ENCODE assay signal across 25 mouse cellular contexts in the genomic region with DNA sequence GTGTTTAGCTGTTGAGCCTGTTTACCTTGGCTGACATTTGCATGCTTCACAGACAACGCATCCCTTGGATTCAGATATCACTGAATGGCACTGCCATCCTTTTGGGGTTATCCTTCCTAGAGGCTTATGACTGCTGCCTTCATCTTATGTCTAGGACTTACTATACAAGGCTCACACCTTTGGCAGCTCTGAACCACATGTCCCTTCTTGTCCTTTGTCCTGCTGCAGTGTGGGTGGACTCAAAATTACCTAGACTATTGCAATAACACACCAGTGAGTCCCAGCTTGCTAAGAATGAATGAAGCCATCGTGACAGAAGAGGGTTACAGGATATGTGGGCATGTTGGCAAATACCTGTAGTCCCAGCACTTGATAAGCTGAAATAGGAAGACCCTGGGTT.
"Had no signal": no experiment of that assay in that cellular context is flagged by ENCODE, and none has a peak within 500 bp of the region (broad histone marks: within the 10 kb centered on the region; RNA-seq: fewer than 3 reads in every experiment).

No protein-coding gene starts in this region.

- H3K9me3 ChIP-seq: heart, embryonic 13.5 days; hindbrain, embryonic 10.5 days; hindbrain, embryonic 12.5 days; intestine, embryonic 15.5 days; limb, embryonic 10.5 days; limb, embryonic 12.5 days; liver, embryonic 13.5 days; liver, embryonic 15.5 days had no signal

- H3K27ac ChIP-seq: heart, adult 2 months; hindbrain, embryonic 10.5 days; hindbrain, embryonic 12.5 days; hindbrain, embryonic 14.5 days; intestine, embryonic 15.5 days; left cerebral cortex, adult 2 months; limb, embryonic 10.5 days; limb, embryonic 12.5 days; liver, embryonic 13.5 days; liver, embryonic 15.5 days had no signal

- H3K4me3 ChIP-seq: heart, adult 2 months; heart, embryonic 13.5 days; hindbrain, embryonic 10.5 days; hindbrain, embryonic 12.5 days; intestine, embryonic 15.5 days; left cerebral cortex, adult 2 months; limb, embryonic 10.5 days; limb, embryonic 12.5 days; liver, embryonic 13.5 days; liver, embryonic 15.5 days had no signal

- H3K4me2 ChIP-seq: heart, embryonic 11.5 days; heart, embryonic 13.5 days; hindbrain, embryonic 12.5 days; hindbrain, embryonic 14.5 days; intestine, embryonic 15.5 days; limb, embryonic 12.5 days; liver, embryonic 11.5 days; liver, embryonic 13.5 days; liver, embryonic 15.5 days had no signal

- H3K27me3 ChIP-seq: heart, embryonic 13.5 days; hindbrain, embryonic 12.5 days; intestine, embryonic 15.5 days; liver, embryonic 13.5 days; liver, embryonic 15.5 days had no signal

- H3K9ac ChIP-seq: heart, embryonic 13.5 days; hindbrain, embryonic 12.5 days; hindbrain, embryonic 14.5 days; intestine, embryonic 15.5 days; limb, embryonic 12.5 days; liver, embryonic 13.5 days; liver, embryonic 15.5 days; liver, postnatal 0 days had no signal

- ATAC-seq: hindbrain, embryonic 16.5 days; inflammation-experienced regulatory T-cells, adult 6 months; intestine, embryonic 15.5 days; intestine, postnatal 0 days; liver, postnatal 0 days had no signal

- DNase-seq: gastrocnemius, postnatal 14 days; gastrocnemius, postnatal 36 days; heart, adult 2 months; kidney, adult 18-20 months; kidney, adult 8-10 months; kidney, postnatal 10 days; kidney, postnatal 25 days; kidney, postnatal 4 days; liver; liver, embryonic 13.5 days; liver, postnatal 0 days had no signal

- H3K36me3 ChIP-seq: heart, embryonic 13.5 days; hindbrain, embryonic 10.5 days; hindbrain, embryonic 12.5 days; intestine, embryonic 15.5 days; limb, embryonic 10.5 days; limb, embryonic 12.5 days; liver, embryonic 13.5 days; liver, embryonic 15.5 days had no signal

- H3K4me1 ChIP-seq: liver, embryonic 15.5 days had no signal
